Mouse (Mus musculus) gastrocnemius, postnatal 4 days (tissue): ENCODE measurements around the gene Galnt10. TPM values are rescaled to one million over a fixed set of nuclear protein-coding genes. Genes with fewer than 3 reads are reported as not detected.

ENCODE experiments used
- DNase-seq, 2 experiments: peaks; one replicate each; pipeline ENCODE4 v3.0.0; 2021 to 2022; ENCODE audit warnings: low spot score in 2 of 2, mixed read lengths in 2 of 2
- long read RNA-seq, 2 experiments: library from polyadenylated mRNA; stranded (forward); transcript quantifications; one replicate each; pipeline ENCODE4 v2.0.0; 2021
- total RNA-seq, 2 experiments: library from RNA; stranded (reverse); gene quantifications; 2 replicates each; pipeline ENCODE4 v1.2.3; 2021

Galnt10 gene
- total RNA-seq, result 10 to 100 TPM; 16.9 to 18.8 TPM
- long read RNA-seq, experiment 1, full-length matches to known transcripts, result 10 of 20 reads
- long read RNA-seq, experiment 1, partial matches to known transcripts, result 2 of 20 reads
- long read RNA-seq, experiment 1, other reads (novel, unspliced or antisense), result 8 of 20 reads
- long read RNA-seq, experiment 2, full-length matches to known transcripts, result 14 of 29 reads
- long read RNA-seq, experiment 2, partial matches to known transcripts, result 3 of 29 reads
- long read RNA-seq, experiment 2, other reads (novel, unspliced or antisense), result 12 of 29 reads

DNA sequence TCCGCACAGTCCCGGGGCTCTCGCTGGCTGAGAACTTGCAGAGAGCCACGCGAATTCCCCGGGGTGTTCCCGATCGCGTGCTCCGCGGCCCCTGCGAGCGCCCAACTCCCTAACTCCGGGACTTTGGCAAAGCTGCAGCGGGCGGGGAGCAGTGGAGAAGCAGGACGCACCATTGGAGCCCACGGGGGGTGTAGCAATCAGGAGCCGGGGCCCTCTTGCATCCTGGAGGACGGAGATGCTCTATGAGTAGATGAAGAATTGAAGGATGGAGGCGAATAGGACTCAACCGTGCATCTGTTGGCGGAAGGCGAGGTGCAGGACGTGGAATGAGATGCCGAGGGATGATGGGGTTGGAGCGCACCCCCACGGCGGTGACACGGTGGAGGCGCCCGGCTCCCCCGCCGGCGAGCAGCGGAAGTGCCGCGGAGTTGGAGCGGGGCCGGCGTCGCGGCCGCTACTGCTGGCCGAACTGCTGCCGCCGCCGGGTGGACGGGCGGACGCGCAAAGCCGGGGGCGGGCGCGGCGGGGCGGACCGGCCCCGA lies at the start of gene Galnt10:
TSS of gene Galnt10 (plus strand) at position 425 of the 542 bp plus-strand sequence.
- peak; percentile 81 to 91 for DNase-seq

- no peak for DNase-seq
Measured at GRCm38 (mm10) chr11:57595899-57596298, 49.3 kb upstream of the Galnt10 start.

DNA sequence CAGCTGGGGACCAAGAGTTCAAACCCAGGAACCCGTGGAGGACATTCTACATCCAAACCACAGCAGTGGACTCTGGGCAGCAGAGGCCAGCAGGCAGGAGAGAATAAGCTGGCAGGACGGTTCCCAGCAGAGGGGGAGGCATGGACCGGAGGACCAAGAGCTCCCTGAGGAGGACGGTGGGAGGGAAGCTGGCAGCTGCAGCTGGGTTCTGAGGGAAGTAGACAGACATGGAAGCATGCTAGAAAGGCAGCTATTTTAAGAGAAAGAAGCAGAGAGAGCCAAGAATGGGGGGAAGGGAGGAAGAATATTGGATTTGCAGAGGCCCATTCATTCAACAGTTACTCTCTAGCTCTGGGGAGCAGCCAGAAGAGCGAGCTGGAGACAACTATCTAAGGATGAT lies 47.1 kb upstream of the Galnt10 start:
- peak in 1 of 2 experiments; percentile 50 for DNase-seq

- DNase-seq, result no peak
Measured at GRCm38 (mm10) chr11:57599304-57599703, 45.9 kb upstream of the Galnt10 start.

- DNase-seq, result no peak
Measured at GRCm38 (mm10) chr11:57600113-57600512, 45.1 kb upstream of the Galnt10 start.

- DNase-seq, result peak in 1 of 2 experiments; percentile 46
Measured at GRCm38 (mm10) chr11:57600621-57601121, 44.6 kb upstream of the Galnt10 start.

DNA sequence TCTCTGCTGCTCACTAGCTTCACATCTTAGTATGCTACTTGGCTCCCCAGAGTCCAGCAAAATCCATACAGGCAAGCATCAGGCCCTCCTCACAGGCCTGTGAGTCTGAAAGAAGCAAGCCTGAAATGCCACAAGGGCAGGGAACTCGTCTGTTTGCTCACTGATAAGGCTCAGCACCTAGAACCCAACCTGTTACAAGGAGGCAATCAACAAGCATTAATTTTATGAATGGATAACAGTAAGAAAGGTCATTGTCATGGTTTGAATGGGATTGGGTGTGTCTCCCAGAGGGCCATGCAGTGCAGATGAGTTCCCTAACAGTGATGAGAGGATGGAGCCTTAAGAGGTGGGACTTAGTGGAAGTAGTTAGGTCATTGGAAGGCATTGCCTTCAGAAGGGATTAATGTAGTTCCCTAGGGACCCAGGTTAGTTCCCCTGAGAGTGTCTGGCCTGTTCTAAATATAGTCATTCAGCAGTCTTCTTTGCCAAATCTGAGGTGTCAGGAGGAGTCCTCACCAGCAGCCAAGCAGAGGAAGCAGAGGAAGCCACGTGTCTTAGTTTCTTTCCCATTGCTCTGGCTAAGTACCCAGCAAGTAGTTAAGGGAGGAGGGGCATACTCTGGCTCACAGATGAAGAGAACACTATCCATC lies 43.3 kb upstream of the Galnt10 start:
- DNase-seq, result no peak

- no peak for DNase-seq
Measured at GRCm38 (mm10) chr11:57605086-57605485, 40.2 kb upstream of the Galnt10 start.

- DNase-seq, result no peak
Measured at GRCm38 (mm10) chr11:57605660-57606059, 39.6 kb upstream of the Galnt10 start.

GRCm38 (mm10) chr11:57614502-57614901 lies 30.7 kb upstream of the Galnt10 start:
- DNase-seq, result no peak

DNA sequence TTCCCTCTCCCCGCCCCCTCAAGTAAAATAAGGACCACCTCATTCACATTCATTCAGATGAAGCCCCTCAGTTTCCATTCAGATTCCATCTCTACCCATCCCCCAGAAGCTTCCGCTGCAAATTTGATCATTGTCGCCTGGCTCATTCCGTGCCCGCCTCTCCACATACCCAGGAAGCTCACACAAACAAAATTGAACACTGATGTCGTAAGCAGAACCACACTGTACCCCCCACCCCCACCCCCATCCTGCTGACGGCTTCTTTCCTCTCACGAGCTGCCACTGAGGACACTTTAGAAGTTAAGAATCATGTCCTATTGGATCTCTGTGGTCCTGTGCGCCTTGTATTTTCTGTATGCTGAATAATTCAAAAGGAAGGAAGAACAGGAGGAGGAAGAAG lies 30.0 kb upstream of the Galnt10 start:
- DNase-seq, result no peak

- no peak for DNase-seq
Measured at GRCm38 (mm10) chr11:57615871-57616270, 29.4 kb upstream of the Galnt10 start.

GRCm38 (mm10) chr11:57617526-57618264 lies 27.5 kb upstream of the Galnt10 start:
- DNase-seq, result peak in 1 of 2 experiments; percentile 49

GRCm38 (mm10) chr11:57621472-57621871 lies 23.8 kb upstream of the Galnt10 start:
- DNase-seq, result no peak

DNA sequence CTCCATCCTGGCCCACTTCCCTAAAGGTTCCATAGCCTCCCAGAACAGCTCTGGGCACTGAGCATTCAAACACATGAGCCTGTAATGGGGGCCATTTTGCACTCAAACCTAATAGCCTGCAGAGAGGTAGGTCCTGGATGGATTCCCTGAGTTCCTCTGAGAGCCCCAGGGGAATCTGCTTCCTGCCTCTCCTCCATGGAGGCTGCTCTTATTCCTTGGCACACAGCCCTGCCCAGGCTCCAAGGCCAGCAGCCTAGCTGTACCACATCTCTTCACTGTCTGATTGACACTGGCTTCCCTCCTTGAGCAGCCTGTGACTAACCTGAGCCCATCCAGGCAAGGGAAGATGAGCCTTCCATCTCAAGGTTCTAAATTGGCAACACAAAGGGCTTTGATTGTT lies 23.4 kb upstream of the Galnt10 start:
- no peak for DNase-seq

GRCm38 (mm10) chr11:57624490-57624893 lies 20.8 kb upstream of the Galnt10 start:
- peak in 1 of 2 experiments; percentile 37 for DNase-seq

DNA sequence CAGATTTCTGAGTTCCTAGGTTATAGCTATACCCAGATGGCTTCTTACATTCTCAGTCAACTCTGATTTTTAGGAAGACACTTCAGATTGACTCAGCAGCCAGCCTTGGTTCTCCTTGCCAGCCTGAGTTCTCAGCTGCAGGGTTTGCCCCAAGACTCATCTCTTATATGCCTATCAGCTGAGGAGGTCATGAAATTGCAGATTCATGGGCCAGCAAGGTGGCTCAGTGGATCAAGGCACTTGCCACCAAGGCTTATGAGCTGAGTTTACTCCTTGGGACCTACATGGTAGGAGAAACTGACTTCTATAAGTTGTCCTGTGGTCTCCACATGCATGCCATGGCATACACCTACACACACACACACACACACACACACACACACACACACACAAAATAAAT lies 19.8 kb upstream of the Galnt10 start:
- no peak for DNase-seq

DNA sequence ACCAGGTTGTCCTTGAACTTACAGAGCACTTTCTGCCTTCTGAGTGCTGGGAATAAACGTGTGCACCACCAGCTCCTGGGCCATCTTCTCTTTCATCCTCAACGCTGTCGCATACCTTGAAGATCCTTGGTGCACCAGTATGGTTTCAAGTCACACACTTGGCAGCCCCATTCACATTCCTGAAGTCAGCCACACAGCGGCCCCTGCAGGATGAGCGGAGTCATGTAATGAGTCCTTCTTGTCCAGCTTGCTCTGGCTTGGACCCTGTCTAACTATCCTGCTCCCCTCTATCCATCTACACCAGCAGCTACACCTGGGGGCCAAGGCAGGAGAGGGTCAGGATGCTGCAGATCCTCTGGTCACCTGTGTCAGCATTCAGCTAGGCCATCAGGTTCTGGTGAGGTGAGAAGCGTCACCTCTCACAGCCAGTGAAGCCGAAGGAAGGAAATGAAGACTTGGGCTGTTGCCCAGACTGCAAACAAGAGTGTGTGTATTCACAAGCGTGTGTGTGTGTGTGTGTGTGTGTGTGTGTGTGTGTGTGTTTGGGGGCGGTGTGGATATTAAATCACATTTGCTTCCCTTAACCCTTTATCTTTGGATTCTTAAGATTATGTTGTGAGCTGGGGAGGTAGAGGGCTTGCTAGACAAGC lies 18.0 kb upstream of the Galnt10 start:
- peak in 1 of 2 experiments; percentile 62 for DNase-seq

- no peak for DNase-seq
Measured at GRCm38 (mm10) chr11:57631805-57632485, 13.3 kb upstream of the Galnt10 start.

DNA sequence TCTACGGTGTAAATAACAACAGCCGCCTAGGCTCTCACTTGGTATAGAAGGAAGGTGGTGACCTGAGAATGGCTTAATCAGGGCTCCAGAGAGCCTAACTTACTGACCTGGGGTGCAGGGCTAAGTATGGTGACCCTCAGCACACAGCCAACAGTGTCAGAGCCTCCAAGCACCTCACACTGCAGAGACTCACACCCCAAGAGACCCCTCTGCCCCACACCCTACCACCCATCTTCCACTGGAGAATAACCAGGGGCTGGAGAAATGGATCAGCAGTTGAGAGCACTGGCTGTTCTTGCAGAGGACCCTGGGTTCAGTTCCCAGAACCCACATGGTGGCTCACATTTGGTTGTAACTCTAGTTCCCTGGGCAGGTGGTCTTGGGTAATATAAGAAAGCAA lies 12.2 kb upstream of the Galnt10 start:
- DNase-seq, result no peak
